Mouse (Mus musculus) kidney, postnatal 10 days (tissue): Measurements from ENCODE around the gene Ppp1r15a.
"Not testable (repeated sequence)": the region's sequence is repeated elsewhere in the genome, so short reads cannot be mapped to it uniquely, and the experiment has no call there.

ENCODE experiments used
- DNase-seq: peaks from one replicate; pipeline ENCODE4 v3.0.0; 2021; ENCODE audit warnings: mixed read lengths

Ppp1r15a gene

DNA sequence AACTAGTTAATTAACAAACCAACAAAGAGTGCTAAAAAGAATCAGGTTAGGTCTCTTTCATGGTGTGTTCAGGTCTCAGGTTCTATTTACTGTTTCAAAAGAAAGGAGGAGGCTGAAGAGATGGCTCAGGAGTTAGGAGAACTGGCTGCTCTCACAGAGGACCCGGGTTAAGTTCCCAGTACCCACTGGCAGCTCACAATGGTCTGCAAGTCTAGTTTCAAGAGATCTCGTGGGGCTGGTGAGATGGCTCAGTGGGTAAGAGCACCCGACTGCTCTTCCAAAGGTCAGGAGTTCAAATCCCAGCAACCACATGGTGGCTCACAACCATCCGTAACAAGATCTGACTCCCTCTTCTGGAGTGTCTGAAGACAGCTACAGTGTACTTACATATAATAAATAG is 45.8 kb downstream of the Ppp1r15a start:
- DNase-seq: not testable (repeated sequence)

GRCm38 (mm10) chr7:45478774-45479173 is 47.3 kb downstream of the Ppp1r15a start:
- no peak for DNase-seq

DNA sequence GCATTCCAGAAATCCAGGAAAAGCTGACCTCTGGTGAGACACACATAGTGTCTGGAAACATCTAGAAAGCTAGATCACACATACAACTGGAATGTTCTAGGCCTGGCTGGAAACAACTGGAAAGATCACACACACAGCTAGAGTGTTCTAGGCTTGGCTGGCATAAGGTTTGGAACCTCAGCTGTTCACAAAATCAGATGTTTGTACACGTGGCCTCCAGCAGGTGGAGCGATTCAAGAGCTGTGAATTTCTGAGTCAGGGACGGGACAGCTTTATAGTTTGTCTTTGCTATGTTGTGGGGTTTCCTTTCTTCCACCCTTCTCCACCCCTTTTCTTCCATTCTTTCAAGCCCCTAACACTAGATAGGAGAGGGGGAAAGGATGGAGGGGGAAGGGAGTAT is 49.1 kb downstream of the Ppp1r15a start:
- DNase-seq: peak; percentile 78

DNA sequence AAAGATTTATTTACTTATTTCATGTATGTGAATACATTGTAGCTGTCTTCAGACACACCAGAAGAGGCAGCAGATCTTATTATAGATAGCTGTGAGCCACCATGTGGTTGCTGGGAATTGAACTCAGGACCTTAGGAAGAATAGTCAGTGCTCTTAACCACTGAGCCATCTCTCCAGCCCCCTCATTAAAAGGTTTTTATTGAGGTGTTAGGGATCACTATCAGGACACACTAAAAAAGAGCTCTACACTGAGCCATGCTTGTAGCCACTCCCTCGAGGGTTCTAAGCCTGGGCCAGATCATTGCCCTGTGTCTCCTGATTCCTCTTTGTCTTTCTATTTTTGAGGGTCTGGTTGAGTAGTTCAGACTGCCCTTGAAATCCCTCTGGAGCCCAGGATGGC is 49.6 kb downstream of the Ppp1r15a start:
- DNase-seq: no peak

GRCm38 (mm10) chr7:45475291-45475969 is 50.6 kb downstream of the Ppp1r15a start:
- peak; percentile 45 for DNase-seq
